Mouse (Mus musculus) activated CD4-positive, CD25-positive, alpha-beta regulatory T cell (primary cell): ENCODE results near the gene Gzmc. TPM values are rescaled to one million over a fixed set of nuclear protein-coding genes. Genes with fewer than 3 reads are reported as not detected.

ENCODE experiments used
- polyA plus RNA-seq, 2 experiments: library from polyadenylated mRNA; unstranded; fragments of 100-300 nt; shearing (Covaris generic); gene quantifications; one replicate each; pipeline ENCODE4 v1.2.1; 2017

Gene Gzmc
- polyA plus RNA-seq = 10 to 100 TPM in 1 of 2 experiments, 1 to 10 TPM in 1; 4.5 to 12.1 TPM

DNA sequence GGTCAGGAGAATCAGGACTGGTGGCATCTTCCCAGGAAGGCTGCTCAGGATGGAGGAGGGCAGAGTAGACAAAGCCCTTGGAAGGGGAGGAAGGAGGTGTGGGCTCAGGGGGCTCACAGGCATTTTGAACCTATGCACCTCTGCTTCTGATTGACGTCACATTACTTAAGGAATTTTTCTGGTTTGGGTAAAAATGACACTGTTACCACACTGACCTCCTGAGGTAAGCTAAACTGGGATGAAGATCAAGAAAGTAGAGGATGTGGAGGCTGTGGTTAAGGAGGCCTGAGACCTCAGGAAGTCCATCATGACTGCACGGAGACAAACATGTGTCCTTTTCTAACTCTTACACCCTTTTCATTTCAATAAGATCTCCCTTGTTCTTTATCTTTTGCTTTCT lies at the start of gene Gzmc:
Gzmc (minus strand) TSS at position 101 of the 400 bp plus-strand sequence.

DNA sequence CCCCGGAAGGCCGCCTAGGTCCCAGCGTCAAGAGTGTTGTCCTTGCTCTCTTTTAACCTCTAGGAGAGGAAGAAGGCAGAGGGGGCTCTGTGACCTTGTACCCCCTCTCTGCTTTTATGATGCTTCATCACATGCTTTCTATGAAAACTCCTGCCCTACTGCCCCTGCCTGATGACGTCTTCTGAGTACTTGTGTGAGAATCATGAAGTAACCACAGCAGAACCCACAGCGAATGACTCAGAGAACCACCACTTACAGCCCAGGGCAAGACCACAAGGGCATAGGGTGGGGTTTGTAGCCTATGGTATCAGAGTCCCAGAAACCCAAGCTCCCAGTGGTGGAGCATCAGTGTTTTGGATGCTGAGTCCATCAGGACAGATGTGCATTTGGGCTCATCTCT lies 27.7 kb upstream of the Gzmc start, which contains the start of gene Gzmb:
Gzmb (minus strand) TSS at position 108 of the 400 bp plus-strand sequence.

DNA sequence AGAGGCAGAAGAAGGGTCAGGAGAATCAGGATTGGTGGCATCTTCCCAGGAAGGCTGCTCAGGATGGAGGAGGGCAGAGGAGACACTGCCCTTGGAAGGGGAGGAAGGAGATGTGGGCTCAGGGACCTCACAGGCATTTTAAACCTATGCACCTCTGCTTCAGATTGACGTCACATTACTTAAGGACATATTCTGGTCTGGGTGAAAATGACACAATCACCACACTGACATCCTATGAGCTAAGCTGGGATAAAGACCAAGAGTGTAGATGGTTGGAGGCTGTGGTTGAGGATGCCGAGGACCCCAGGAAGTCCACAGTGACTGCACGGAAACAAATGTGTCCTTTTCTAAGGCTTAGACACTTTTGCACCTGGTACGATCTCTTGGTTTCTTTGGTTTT lies 23.1 kb downstream of the Gzmc start, which contains the start of gene Gzmf:
Gzmf (minus strand) TSS at position 101 of the 400 bp plus-strand sequence.

Other genes with a start within 250 kb of the Gzmc start
- under 1 TPM in 1 of 2 experiments, not detected in 1; 0.41 TPM for gene Mcpt1, start 216.7 kb downstream of the Gzmc start, polyA plus RNA-seq
- gene Mcpt9, start 204.2 kb downstream of the Gzmc start, polyA plus RNA-seq = not detected
- gene Mcpt2, start 192.6 kb downstream of the Gzmc start, polyA plus RNA-seq = not detected
- 1 to 10 TPM in 1 of 2 experiments, not detected in 1; 1.6 TPM for gene Mcpt4, start 172.3 kb downstream of the Gzmc start, polyA plus RNA-seq
- not detected for gene Mcpt8, start 149.4 kb downstream of the Gzmc start, polyA plus RNA-seq
- not detected for gene Ctsg, start 132.1 kb downstream of the Gzmc start, polyA plus RNA-seq
- not detected for gene Gzme, start 114.0 kb downstream of the Gzmc start, polyA plus RNA-seq
- not detected for gene Gzmd, start 102.0 kb downstream of the Gzmc start, polyA plus RNA-seq
- not detected for gene Gzmg, start 75.1 kb downstream of the Gzmc start, polyA plus RNA-seq
- gene Gzmn, start 60.1 kb downstream of the Gzmc start, polyA plus RNA-seq = not detected
- under 1 TPM in 1 of 2 experiments, not detected in 1; 0.51 TPM for gene Gzmf, start 23.2 kb downstream of the Gzmc start, polyA plus RNA-seq
- gene Gzmb, start 27.6 kb upstream of the Gzmc start, polyA plus RNA-seq = 100 to 1,000 TPM in 1 of 2 experiments, 10 to 100 TPM in 1; 63.8 to 416 TPM
- gene Atp12a, start 130.4 kb upstream of the Gzmc start, polyA plus RNA-seq = under 1 TPM in 1 of 2 experiments, not detected in 1; 0.06 TPM
- under 1 TPM in 1 of 2 experiments, not detected in 1; 0.60 TPM for gene Rnf17, start 167.9 kb upstream of the Gzmc start, polyA plus RNA-seq